Mouse (Mus musculus): ENCODE measurements at regions not wholly inside any gene's neighbourhood (a gene's known extent, or its start where the extent isn't known, plus 50 kb on each side); places are given as distances from the start of the nearest gene placed in this dataset.
A peak's percentile ranks its signal among the peaks of the same experiment; 100 is the strongest.

DNA sequence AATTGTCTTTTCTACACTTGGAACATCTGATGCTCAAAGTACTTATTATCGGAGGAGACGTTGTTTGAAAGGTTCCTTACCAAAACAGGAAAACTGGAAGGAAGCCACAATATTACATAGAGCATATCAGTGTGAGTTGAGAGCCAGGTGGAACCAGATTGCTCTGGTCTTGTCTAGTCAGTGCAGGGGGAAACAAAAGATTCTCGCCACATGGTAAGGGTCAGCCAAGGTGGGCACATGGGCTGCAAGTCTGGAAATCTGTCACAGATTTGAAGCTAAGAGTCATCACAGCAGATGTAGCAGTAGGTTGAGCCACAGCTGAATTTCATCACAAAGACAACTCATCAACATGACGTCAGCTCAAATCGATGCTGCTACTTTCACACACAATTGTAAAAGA, 681.8 kb downstream of the Stpg2 start:
- peak in 1 of 2 experiments; percentile 15 for DNase-seq (ENCODE audit: low spot score in 2 of 2)

DNA sequence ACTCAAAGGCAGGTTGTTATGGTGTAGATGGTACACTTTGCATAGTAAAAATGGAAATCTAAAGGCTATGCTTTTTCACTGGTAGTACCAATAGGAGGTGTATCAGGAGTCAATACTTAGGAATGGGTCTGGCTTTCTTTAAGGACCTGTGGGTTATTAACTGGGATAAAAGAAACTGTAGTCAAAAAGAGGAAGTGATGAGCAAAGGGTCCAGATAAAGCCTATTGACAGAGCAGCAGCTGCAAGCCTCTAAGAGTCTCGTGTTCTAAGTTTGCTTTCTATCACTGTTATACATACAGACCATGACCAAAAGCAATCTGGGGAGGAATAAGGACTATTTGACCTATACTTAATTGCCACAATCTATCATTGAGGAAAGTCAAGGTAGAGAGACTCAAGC, 683.0 kb downstream of the Stpg2 start:
- DNase-seq (ENCODE audit: low spot score in 2 of 2) = no peak

DNA sequence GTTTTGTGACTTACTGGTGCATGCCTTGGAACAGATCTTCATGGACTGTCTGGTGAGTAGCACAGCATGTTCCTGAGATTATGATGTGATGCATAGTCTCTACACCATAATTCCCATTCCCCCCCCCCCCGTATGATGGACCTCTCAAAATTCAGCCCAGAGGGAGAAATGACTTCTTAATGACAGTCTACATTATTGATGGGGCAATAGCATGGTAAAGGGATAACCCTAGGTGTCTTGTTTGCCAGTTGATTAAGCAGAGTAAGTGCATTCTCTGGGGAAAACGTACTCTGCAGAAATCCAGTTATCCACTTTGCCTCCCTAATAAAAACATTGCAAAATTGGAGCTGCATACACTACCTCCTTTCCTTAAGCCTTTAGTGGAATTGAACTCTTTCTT, 684.7 kb downstream of the Stpg2 start:
- DNase-seq (ENCODE audit: low spot score in 2 of 2) = no peak

DNA sequence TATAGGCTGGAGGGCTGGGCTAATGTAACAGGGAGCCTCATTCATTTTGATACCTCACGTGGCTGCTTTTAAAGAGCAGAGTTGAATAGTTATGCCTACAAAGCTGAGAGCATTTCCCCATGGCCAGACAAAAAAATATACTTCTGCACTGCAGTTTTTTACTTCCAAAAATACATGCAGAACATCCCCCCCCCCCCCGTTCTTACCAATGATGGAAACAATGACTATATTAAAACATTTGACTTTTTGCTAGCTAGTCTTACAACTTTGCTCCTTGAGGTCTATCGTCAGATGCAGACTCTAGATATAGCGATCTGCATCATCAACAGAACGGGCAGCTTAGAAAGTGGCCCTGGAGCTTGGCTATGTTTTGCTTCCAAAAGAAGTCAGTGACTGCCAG, 692.4 kb downstream of the Stpg2 start:
- DNase-seq (ENCODE audit: low spot score in 2 of 2) = no peak

DNA sequence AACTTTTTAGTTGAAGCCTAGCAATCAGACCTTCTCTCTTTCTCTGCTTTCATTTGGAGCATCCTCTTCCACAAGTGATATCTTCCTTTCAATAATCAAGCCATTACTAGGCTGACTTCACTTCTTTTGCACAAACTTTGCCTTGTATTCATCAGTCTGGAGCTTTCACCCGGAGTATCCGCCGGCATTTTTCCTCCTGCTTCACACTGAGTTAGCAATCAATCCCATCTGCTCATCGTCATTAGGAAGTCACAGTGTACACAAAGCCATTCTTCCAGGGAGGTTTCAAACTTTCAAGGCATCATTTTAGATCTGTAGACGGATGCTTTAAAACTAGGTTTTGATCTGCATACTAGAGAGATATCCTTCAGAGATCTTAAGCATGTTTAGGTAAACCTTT, 693.7 kb downstream of the Stpg2 start:
- DNase-seq (ENCODE audit: low spot score in 2 of 2) = no peak

DNA sequence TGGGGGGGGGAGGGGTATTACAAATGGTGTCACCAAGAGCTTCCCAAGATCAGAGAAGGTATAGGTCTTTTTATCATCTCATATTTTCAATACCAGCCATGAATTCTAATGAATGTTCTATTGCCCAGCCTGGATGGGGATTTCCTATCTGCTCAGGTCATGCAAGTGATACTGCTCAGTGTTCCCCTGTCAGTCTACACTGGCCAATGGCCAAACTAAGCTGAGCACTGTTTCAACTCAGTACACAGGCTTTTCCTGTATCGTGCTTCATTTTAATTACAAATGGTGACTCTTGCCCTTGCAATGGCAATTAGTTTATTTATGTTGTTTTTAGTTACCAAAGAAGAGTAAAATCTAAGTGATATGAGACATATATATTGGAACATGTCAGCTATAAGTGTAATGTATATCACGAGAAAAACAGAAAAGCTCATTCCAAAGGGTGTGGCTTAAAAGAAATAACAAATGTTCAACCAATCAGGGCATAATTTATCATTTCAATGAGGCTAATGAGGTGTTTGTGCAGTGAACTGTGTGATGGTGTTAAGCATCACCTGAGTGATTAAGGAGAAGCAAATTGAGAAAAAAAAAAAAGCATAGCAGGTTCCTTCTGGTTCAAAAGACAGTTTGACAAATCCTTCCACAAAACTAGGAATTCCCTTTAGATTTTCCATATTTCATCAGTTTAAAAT, 708.3 kb downstream of the Stpg2 start:
- DNase-seq (ENCODE audit: low spot score in 2 of 2) = no peak

DNA sequence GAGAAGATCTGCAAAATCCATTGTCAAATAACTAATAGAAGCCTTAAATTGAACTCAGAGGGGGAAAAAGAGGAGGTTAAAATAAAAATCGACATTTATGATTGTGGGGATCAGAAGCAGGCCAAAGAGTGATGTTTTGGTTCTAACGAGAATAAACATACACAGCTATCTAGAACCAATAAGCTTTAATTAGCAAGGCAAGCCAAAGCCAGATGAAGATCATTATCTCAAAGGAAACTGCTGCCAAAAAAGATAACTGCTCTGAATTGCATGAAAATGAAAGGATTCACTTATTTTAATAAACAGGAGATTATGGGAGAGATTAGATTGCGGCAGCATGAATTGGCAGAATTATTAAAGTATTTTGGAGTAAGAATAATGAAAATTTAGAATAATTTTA, 716.8 kb downstream of the Stpg2 start:
- DNase-seq (ENCODE audit: low spot score in 2 of 2) = no peak

DNA sequence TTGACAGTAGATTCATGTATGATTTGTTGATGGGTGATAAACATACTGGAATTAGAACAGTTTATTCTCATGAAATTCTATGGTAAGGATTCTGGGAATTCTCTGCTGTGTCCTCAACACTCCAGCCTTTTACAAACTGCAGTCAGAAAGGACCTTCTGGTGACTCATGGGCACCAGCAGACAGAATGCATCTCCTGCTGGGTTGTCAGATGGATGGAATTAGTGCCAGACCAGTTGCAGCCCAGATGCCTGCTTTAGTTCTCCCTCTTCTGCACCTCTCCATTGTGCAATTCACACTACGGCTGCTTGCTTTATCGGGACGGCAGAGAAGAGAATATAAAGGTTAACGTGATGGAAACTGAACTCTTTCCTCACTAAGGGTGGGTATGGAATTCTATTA, 727.5 kb downstream of the Stpg2 start:
- DNase-seq (ENCODE audit: low spot score in 2 of 2) = no peak

DNA sequence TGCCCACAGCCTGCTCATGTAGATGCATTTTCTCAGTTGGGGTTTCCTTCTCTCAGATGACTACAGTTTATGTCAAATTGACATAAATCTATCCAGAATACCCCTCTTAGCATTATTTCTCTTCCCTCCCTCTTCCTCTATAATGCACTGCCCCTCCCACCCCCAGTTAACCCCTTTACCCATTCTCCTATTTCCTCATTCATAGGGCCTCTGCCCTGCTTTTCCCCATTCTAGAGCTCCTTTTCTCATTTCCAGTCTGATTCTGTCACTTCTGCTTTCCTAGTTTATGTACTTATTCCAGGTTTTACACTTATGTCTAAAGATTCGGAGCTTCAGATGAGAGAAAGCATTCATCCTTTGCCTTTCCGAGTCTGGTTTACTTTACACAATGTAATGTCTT, 740.7 kb downstream of the Stpg2 start:
- no peak for DNase-seq (ENCODE audit: low spot score in 2 of 2)

DNA sequence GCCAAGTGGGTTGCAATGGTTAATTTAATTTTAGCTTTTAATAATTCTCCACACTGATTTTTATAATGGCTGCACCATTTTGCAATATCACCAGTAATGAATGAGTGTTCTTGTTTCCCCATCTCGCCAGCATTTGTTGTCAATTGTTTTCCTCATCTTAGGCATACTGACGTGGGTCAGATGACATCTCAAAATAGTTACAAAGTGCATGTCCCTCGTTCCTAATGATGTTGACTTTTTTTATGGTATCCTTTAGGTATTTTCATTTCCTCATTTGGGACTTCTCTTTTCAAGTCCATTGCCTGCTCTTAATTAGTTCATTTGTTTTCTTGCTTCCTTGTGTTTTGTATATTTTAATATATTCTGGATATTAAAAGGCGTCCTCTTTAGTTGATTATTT, 741.8 kb downstream of the Stpg2 start:
- no peak for DNase-seq (ENCODE audit: low spot score in 2 of 2)

DNA sequence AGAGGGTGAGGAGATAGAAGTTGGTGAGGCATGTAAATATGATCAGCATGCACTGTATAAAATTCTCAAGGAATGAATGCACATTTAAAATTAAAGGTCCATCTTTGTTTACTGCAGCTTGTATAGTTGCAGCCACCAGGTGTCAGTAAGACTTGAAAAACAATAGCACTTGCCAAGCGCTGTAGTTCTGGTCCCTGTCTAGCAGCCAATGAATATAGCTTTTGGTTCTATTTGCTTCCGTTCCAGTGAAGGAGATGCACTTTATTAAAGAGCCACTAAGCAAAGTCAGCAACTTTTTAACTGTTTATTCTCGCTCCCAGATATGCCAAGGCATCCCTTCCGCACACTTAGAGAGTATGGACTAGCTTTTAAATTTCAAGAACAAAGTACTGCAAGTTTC, 743.6 kb downstream of the Stpg2 start:
- DNase-seq (ENCODE audit: low spot score in 2 of 2) = no peak

DNA sequence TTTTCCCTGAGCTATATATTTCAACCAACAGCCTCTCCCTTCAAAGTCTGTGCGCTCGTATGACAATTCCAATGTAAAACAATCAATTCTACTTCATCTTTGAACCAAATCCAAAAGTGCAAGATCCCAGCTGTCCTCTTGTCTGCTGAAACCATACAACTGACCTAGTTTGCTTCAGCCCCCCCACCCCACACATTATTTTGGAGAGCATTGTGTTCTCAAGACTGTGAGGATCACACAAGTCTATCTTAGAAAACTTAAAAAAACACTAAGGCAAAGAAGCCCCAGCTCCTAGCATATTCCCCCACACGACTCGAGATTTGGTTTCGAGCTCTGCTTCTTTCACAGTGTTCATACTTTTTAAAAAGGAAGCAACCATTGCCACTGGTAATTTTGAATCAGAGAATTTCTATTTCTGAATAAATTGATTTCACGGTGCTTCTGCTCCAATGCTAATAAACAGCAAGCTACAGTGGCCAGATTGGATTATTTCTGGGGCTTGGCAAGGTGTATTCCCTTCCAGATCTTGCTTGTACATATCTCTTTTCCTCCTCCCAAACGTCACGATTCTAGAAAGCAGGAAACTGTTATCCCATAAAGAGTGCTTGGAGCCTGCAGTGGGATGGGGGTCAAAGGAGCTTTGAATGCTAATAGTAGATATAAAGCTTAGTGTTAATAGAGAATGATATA, 744.7 kb downstream of the Stpg2 start:
- DNase-seq (ENCODE audit: low spot score in 2 of 2) = no peak

DNA sequence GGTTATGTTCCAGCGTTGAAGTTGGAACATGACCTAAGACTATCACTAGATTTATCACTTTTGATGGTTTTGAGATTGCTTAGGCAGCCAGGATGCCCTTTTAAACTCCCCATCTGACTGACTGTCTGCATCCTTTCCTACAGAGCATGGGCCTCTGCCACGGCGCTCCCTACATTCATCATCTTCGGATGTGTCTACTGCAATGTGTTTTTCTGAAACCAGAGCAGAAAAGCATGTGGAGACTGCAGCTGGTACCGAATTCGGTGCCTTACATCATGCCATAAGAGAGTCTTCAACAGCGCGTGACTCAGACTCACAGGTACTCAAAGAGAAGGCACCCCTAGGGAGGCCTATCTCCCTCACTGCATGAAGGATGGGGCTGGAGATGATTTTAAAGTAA, 746.0 kb downstream of the Stpg2 start:
- no peak for DNase-seq (ENCODE audit: low spot score in 2 of 2)

DNA sequence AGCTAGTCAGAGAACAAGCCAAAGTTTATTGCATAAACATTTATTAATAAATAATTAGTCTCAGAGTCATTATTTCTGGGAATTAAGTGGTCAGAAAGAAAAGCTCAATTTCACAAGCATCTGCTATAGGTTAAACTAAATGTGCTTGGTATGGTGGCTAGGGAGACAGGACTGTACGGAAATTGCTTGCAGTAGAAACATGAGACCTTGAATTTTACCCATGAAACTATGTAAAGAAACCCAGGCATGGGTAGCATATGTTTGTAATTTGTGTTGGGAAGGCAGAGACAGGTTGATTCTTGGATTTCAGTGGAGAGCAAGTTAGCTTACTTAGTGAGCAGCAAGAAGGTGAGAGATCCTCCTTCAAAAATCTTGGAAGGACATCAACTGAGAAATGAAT, 772.7 kb downstream of the Stpg2 start:
- no peak for DNase-seq (ENCODE audit: low spot score in 2 of 2)

DNA sequence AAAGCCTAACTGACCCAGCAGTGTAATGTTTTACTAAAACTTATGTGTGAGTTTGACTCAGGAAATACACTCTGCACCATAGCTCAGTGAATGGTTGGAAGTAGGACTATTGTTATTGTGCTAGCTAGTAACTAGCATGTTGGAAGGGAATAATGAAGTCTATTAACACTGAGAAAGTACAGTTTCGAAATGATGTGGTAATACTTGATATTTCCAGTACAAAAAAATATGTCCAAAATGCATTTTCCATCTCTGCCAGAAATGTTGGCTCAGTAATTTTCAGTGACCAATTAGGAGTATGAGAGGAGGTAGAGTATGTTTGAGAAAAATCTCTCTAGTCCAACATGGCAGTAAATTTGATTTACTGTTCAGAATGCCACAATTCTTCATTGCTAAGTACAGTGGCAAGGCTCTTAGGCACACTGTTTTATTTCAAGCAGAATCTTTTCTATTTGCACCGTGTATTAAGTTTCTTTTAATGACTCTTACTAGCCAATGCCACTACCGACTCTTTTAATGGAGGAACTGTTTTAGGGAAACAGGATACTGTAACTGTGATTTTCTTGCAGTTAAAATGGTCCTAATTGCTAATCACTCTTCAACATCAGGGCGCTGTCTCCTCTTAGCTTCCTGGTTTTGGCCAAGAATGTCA, 780.5 kb downstream of the Stpg2 start:
- no peak for DNase-seq (ENCODE audit: low spot score in 2 of 2)

DNA sequence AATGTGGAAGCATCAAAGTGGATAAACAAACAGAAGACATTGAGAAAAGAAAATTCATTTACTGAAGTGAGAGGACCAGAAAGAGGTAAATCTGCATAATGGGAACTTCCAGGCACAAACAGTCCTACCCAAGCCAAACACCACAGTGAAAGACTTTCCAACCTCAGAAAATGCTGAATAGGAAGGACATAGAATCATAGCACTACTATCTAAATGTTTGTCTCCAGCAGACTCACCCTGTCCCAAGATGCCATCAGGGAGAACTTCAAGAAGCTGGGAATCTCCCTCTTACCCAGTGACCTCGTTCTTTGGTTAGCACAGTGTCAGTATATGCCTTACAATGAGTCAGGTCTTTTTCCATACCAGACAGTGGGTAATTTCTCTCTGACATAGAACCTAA, 783.4 kb downstream of the Stpg2 start:
- DNase-seq (ENCODE audit: low spot score in 2 of 2) = no peak

DNA sequence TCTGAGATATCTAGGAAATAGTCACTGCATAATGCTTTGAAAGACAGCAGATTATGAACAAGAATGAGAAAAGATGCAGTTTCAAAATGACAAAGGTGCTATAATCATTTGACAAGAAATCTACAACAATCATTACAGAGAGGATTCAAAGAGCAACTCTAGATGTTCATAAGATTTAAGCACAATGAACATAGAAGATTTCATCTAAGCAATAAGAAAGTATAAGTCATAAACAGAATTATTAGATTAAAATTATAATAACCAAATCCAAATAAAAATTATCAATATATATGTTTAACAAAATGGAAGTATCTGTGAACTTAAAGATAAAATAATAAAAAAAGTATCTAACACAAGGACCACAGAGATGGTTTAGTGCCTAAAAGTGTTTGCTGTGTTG, 783.9 kb downstream of the Stpg2 start:
- DNase-seq (ENCODE audit: low spot score in 2 of 2) = no peak

DNA sequence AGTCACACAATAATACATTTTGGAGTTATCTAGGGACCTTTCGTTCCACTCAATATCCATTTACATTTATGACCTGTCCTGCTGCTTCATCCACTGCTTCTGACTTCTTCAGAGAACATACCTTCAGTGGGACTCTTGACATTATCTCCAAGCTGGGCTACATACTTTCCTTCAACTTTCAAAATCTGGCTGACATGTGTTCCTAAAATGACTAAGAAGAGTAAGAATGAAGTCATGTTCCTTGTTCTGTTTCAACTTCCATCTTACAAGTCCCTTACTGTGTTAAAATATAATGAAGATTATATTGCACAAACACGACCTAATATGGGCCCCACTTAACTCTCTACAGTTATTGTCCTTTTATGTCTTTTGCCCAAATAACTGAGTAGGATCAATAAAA, 807.0 kb downstream of the Stpg2 start:
- DNase-seq (ENCODE audit: low spot score in 2 of 2) = no peak

DNA sequence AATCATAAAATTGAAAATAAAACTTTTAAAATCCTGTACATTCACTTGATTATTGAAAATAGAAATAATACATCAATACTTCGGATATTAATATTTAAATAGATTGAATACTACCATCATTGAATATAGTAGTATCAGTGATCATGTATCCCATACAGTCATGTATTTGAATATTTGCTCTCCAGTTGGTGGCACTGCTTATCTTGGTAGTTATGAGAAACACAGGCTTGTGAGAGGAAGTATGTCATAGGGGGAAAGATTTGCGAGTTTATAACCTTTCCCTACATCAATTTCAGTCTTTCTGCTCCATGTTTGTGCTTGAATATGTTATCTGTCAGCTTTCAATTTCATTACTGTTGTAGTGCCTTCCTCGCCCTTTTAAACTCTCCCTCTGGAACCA, 828.6 kb downstream of the Stpg2 start:
- no peak for DNase-seq (ENCODE audit: low spot score in 2 of 2)

DNA sequence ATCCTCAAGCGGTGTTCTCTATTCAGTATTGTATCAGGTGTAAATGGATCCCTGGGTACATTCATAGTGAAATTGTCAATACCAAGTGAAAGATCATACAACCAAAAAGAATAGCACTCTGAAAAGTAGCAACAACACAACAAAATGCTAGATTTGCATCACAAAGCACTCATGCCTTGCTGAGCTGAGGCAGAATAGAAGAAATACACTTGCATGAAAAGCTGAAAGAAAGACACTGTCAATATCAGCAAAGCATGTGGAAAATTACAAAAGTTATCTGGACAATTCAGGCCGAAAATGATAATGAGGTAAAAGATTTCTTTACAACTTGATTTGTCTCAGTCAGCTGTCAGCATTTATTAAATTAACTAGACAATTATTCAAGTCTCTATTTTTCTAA, 829.6 kb downstream of the Stpg2 start:
- DNase-seq (ENCODE audit: low spot score in 2 of 2) = no peak

DNA sequence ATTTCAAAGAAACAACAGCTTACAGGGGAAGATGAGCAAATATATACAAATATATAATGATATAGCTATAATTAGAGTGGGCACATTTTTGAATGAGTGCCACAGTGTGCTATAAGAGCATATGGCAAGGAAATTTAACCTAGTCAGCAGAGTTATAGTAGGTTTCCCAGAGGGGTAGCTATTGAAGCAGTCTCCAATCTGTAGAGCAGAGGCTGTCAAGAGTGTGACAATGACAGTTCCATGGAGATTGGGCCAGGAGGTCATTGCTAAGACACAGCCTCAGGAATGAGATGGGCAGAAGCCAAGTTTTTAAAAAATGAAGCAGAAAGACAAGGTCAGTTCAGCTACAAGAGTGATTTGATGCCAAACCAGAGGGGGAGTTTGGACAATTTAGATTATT, 839.4 kb downstream of the Stpg2 start:
- DNase-seq (ENCODE audit: low spot score in 2 of 2) = no peak

DNA sequence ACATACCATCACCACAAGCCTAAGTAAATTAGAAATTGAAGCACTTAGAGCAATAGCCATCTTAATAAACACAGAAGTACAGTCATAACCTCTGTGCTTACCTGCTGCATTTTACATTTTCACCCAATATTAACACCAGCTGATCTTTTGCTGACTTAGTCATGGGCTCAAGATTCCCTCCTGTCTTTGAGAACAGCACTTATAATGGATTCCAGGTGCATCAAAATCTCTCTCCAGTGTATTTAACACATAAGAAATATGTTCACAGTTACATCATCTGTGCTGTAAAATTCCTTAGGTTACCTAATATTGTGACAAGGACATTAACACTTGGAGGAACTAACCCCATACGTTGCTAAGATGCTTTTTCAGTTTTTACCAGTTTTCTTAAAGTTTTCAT, 849.1 kb downstream of the Stpg2 start:
- no peak for DNase-seq (ENCODE audit: low spot score in 2 of 2)

Measured in layer of hippocampus, postnatal 10 days (tissue).